Mouse (Mus musculus) intestine, postnatal 0 days (tissue): Measurements from ENCODE around the gene Zmiz2. TPM values are rescaled to one million over a fixed set of nuclear protein-coding genes. Genes with fewer than 3 reads are reported as not detected.

Experiments used
- ATAC-seq: fragments of 200-750 bp; cut with Nextera tagmentation; 2 replicates; pipeline ENCODE4 v1.8.0; 2017; ENCODE audit warnings: mild to moderate bottlenecking, moderate TSS enrichment, moderate library complexity
- H3K27ac ChIP-seq: fragments of 300-500 bp; sonication (generic); 2 replicates; pipeline ENCODE4 v1.5.1; 2014; ENCODE audit warnings: mild to moderate bottlenecking, low read depth, low read length, moderate library complexity
- H3K27me3 ChIP-seq: fragments of 300-500 bp; sonication (generic); replicated peaks from 2 replicates; pipeline ENCODE4 v1.6.1; 2014; ENCODE audit warnings: low read length, mixed read lengths; ENCODE audit not compliant: control insufficient read depth, insufficient read depth
- H3K36me3 ChIP-seq: fragments of 300-500 bp; sonication (generic); 2 replicates; pipeline ENCODE4 v1.6.1; 2014; ENCODE audit warnings: mild to moderate bottlenecking, moderate library complexity; ENCODE audit not compliant: control insufficient read depth, insufficient read depth
- H3K4me1 ChIP-seq: fragments of 300-500 bp; sonication (generic); replicated peaks from 2 replicates; pipeline ENCODE4 v1.6.1; 2014; ENCODE audit warnings: antibody characterized with exemption, low read length, mixed read lengths; ENCODE audit not compliant: control insufficient read depth, insufficient read depth
- H3K4me2 ChIP-seq: fragments of 300-500 bp; sonication (generic); replicated peaks from 2 replicates; pipeline ENCODE4 v1.6.1; 2014; ENCODE audit warnings: low read depth, mild to moderate bottlenecking, moderate library complexity
- H3K4me3 ChIP-seq: fragments of 300-500 bp; sonication (generic); 2 replicates; pipeline ENCODE4 v1.5.1; 2014; ENCODE audit warnings: low read depth, low read length
- H3K9ac ChIP-seq: fragments of 300-500 bp; sonication (generic); 2 replicates; pipeline ENCODE4 v1.6.1; 2014; ENCODE audit warnings: mild to moderate bottlenecking, low read depth, low read length
- H3K9me3 ChIP-seq: fragments of 300-500 bp; sonication (generic); 2 replicates; pipeline ENCODE4 v1.6.1; 2016; ENCODE audit warnings: mixed run types; ENCODE audit not compliant: control insufficient read depth
- CTCF ChIP-seq: sonication (generic); IDR thresholded peaks from 2 replicates; pipeline ENCODE4 v1.5.1; 2016; ENCODE audit warnings: low read depth, mild to moderate bottlenecking, control low read depth, antibody characterized with exemption, moderate library complexity
- WGBS: fragments of 180-500 bp; shearing (Covaris S2); extraction: QIAGEN DNeasy Blood & Tissue Kit; methylation state at CpG from one replicate; pipeline ENCODE4 v1.1.7; 2014; 5-methylcytosine and 5-hydroxymethylcytosine counted together
- polyA plus RNA-seq: library from polyadenylated mRNA; unstranded; fragments of >200 nt; fragmentation: Nextera tagmentation; extraction: Ambion mirVana; gene quantifications from 2 replicates; pipeline ENCODE4 v1.2.1, GENCODE M21; 2015

Gene Zmiz2
- polyA plus RNA-seq, 1 experiment from 2014 or later = 8.0 TPM

DNA sequence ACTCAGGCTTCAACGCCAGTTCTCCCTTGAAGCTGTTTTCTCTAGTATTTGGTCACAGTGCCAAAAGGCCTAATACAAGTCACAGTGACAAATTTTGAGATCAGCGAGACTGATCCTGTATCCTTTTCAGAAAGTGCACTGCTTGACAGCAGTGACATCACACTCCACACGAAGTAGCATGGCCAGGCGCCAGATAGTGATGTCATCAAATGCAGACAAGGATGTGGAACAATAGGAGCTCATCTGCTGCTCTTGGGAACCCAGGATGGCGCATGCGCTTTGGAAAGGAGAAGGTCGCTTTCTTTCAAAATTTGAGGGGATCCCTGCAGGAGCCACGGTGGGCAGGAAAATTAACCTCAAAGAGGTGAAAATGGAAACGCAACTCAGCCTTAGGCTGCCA, 16.1 kb upstream of the Zmiz2 start:
- no peak for TF ChIP-seq CTCF
- no peak for ATAC-seq
- H3K9ac ChIP-seq = no peak overlapping the region

DNA sequence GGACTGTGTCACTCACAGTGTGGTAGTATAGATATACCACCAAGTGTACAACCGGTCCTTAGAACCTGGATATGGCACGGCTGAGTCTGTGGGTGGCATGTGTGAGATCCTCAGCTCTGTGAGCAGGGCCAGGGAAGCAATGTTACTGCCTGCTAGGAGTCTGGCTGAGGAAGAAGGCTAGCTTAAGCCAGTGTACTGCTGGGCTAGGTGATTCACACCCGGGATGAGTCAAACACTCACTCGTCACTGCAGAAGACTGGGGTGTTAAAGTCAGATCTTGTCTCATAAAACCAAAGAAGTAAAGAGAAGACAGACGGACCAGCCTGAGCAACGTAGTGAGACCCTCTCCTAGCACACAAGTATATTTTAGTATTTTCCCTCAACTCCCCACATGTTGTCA, 8.0 kb upstream of the Zmiz2 start:
- 80% methylated on average over 6 of the region's 6 CpGs for WGBS
- ATAC-seq = no peak
- TF ChIP-seq CTCF = no peak

More for the DNA sequence above, 16.1 kb upstream of the Zmiz2 start:
- Histone ChIP-seq H3K4me3 (no peak overlapping the region), H3K36me3 (no peaks in the 10 kb centered on the region), H3K27me3 (no peaks in the 10 kb centered on the region), H3K9me3 (no peaks in the 10 kb centered on the region), H3K4me2 (no peak overlapping the region), H3K27ac (no peak overlapping the region), H3K4me1 (no peaks in the 10 kb centered on the region)
- WGBS = 91% methylated on average over 9 of the region's 9 CpGs

DNA sequence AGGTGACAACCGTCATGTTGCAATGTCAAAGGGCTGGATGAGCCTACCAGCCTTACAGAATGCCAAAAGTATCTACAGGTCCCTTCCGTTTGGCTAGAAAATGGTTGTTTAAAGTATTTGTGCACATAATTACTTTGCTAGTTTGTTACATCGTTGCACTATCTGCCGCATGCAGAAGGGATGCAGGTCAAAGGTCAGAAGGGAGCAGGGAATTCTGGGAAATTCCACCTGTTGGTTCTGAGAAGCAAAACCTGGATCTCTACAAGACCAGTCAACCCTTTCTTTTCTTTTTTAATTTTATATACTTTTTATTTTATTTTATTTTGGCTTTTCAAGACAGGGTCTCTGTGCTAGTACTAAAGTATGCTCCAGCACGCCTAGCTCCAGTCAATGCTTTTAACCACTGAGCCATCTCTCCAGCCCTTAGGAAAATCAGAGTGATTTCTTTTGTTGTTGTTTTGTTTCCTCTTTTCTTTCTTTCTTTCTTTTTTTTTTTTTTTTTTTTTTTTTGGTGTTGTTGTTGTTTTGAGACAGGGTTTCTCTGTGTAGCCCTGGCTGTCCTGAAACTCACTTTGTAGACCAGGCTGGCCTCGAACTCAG, 648 bp upstream of the Zmiz2 start:
- peak overlapping the region; percentile 86; the same call in 1 of the 2 replicates for H3K4me3 ChIP-seq
- no peak overlapping the region; the same call in 1 of the 2 replicates for H3K4me2 ChIP-seq
- H3K9me3 ChIP-seq = no peaks in the 10 kb centered on the region
- peak overlapping the region; percentile 94 for H3K27ac ChIP-seq
- H3K36me3 ChIP-seq = no peaks in the 10 kb centered on the region; the same call in 1 of the 2 replicates
- no peak overlapping the region for H3K9ac ChIP-seq
- ATAC-seq = no peak
- H3K4me1 ChIP-seq = peaks cover 4% of the 10 kb centered on the region; the same call in 1 of the 2 replicates
- 80% methylated on average over 6 of the region's 6 CpGs for WGBS
- H3K27me3 ChIP-seq = no peaks in the 10 kb centered on the region
- TF ChIP-seq CTCF = no peak

More for the DNA sequence above, 8.0 kb upstream of the Zmiz2 start:
- Histone ChIP-seq H3K27ac (no peak overlapping the region), H3K4me2 (no peak overlapping the region), H3K4me3 (no peak overlapping the region), H3K36me3 (no peaks in the 10 kb centered on the region), H3K9ac (no peak overlapping the region), H3K9me3 (no peaks in the 10 kb centered on the region), H3K4me1 (no peaks in the 10 kb centered on the region), H3K27me3 (no peaks in the 10 kb centered on the region)

DNA sequence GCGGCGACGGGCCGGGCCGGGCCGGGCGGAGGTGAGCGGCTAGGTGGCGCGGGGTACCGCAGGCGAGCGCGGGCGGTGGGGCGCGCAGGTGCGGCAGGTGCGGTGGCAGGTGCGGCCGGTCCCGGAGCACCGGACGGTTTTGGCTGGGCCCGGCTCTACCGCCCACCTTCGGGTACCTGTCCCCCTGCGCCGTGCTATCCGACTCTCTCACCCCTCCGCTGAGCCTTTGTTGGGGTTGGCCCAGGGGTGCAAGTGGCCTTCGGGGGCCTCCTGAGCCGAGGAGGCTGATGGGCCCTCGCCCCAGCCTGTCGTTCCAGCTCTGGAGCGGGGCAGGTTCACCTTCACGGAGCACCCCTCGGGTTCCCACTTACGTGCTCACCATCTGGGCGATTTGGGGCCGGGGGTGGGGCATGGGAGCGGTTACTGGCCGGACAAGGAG, 628 bp downstream of the Zmiz2 start:
- H3K27ac ChIP-seq = peak overlapping the region; percentile 94
- peaks cover 2% of the 10 kb centered on the region for H3K36me3 ChIP-seq
- no peak for TF ChIP-seq CTCF
- 0% methylated on average over 34 of the region's 43 CpGs for WGBS
- H3K4me2 ChIP-seq = peak overlapping the region; percentile 94
- peak overlapping the region; percentile 86 for H3K4me3 ChIP-seq
- H3K9me3 ChIP-seq = no peaks in the 10 kb centered on the region
- H3K27me3 ChIP-seq = no peaks in the 10 kb centered on the region
- H3K4me1 ChIP-seq = peaks cover 4% of the 10 kb centered on the region; the same call in 1 of the 2 replicates
- ATAC-seq = peak; percentile 55; the same call in 1 of the 2 replicates
- H3K9ac ChIP-seq = peak overlapping the region; percentile 83

DNA sequence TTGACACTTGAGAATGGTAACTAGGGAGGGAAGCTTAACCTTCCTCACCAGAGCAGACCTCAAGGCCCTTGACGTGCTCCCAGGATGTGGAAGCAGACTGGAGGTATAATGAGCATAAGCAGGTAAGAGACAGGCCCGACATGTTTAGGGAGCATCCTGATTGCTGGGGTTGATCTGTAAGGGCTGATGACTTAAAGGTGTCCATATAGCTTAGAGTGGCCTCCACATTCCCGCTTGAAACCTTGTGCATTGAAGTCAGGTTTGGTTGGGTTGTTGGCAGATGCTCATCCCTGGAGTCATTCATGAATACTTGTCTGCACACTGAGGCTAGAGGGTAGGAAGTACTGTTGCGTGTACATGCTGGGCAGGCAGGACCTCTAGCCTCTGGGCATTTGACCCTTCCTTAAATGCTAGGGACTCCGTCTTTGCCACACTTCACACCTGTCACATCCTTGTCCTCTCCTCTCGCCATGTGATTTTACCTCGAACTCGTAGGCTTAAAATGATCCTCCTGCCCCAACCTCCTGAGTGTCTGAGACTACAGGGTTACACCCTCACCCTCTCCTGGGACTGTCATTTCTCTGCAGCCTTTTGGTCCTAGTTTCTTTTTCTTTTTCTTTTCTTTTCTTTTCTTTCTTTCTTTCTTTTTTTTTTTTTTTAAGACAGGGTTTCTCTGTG, 1.6 kb downstream of the Zmiz2 start:
- Histone ChIP-seq H3K9me3 (no peaks in the 10 kb centered on the region), H3K27ac (no peak overlapping the region), H3K36me3 (peaks cover 13% of the 10 kb centered on the region), H3K9ac (peak overlapping the region; percentile 83; the same call in 1 of the 2 replicates), H3K27me3 (no peaks in the 10 kb centered on the region), H3K4me3 (peak overlapping the region; percentile 86), H3K4me2 (peak overlapping the region; percentile 94), H3K4me1 (peaks cover 4% of the 10 kb centered on the region; the same call in 1 of the 2 replicates)
- no peak for ATAC-seq
- WGBS = 77% methylated on average over 8 of the region's 8 CpGs
- no peak for TF ChIP-seq CTCF

DNA sequence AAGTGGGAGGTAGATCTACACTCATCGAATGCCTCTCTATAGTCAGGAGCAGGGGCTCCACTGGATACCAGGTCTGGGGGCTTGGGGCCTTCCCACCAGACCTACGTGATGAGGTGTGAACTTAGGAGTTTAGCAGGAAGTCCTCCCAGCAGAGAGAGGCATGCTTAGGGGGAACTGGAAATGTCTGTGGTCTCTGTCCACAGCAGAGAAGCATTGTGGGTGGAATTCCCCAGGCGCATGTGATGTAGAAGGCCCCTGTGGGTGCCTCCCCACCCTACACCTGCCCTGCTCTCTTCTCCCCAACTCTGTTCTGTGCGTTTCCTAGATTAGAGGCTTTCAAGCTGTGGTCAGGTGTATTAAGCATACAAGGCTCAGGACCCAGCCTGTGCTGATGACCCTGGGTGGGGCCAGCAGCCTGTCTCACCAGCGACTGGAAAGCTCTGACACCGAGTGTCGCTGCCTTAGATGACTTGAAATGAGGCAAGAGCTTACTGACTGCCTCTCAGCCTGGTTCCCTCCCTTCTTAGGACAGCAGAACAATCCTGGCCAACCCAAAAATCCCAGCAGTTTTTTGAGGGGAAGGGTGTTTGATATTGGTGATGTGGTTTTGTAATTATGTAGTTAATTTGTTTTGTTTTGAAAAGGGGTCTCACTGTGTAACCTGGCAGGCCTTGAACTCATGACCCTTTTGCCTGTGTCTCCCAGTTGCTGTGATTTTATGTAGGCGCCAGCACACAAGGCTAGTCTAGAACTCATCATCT, 2.8 kb downstream of the Zmiz2 start:
- no peak for TF ChIP-seq CTCF
- H3K9me3 ChIP-seq = no peaks in the 10 kb centered on the region
- 69% methylated on average over 8 of the region's 8 CpGs for WGBS
- no peak overlapping the region for H3K4me3 ChIP-seq
- no peak overlapping the region for H3K9ac ChIP-seq
- H3K4me2 ChIP-seq = no peak overlapping the region
- ATAC-seq = no peak
- peaks cover 24% of the 10 kb centered on the region for H3K36me3 ChIP-seq
- H3K27ac ChIP-seq = no peak overlapping the region
- no peaks in the 10 kb centered on the region for H3K27me3 ChIP-seq
- peaks cover 4% of the 10 kb centered on the region; the same call in 1 of the 2 replicates for H3K4me1 ChIP-seq
